Mouse (Mus musculus) embryonic stem cell, embryonic (primary cell): ENCODE data around the gene Glce.

ENCODE experiments used
- CTCF ChIA-PET, 4 experiments: fragments of 300-600 bp in 2 of 4; fragments of 350-600 bp in 2 of 4; sonication (Branson Sonifier 250); formaldehyde crosslinking; loops; one replicate each; lab custom pipeline; 2022; ENCODE audit warnings: inconsistent platforms in 2 of 4; lab: Charles Lee
- POLR2A ChIA-PET, 4 experiments: fragments of 300-600 bp in 2 of 4; fragments of 350-600 bp in 2 of 4; sonication (Branson Sonifier 250); formaldehyde crosslinking; loops; one replicate each; lab custom pipeline; 2022; ENCODE audit warnings: antibody characterized with exemption in 4 of 4, inconsistent platforms in 1 of 4; lab: Charles Lee

Gene Glce

GRCm38 (mm10) chr9:62122508-62123215 is at the start of gene Glce:
Gene Glce, minus strand, starts transcription at chr9:62122655.
- CTCF ChIA-PET, result interaction anchor here (0.5 to 2.0 kb wide), 12 partner anchors 11 to 652 kb away, joined by 3 to 19 read pairs (median 4); partner anchors contain the start of gene Kif23 (in 1 of the 4)
- POLR2A ChIA-PET, result interaction anchor here (0.6 to 6.4 kb wide), 251 partner anchors 9 to 1678 kb away, joined by 3 to 100 read pairs (median 5); partner anchors contain the start of genes Kif23 (in 4 of the 4), Paqr5 (in 3 of the 4), Rplp1 (in 3 of the 4) and Coro2b (in 2 of the 4)

DNA sequence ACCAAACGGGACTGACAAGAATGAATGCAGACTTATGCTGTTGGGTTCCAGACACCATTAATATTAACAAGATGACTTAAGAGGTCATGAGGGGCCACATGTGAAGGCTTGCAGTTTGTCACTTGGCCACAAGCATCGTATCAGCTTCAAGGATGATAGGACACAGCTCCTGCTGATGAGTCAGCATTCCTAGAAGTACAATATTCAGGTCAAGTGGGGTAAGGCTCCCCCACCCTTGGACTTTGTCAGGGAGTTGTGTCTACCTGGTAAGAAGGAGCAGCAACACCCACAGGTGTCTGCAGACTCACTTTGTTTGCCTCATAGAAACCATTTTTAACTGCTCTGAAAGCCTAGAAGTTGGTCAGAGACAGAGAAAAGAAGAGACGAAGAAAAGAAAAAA is 49.8 kb upstream of the Glce start:
- ChIA-PET POLR2A (interaction anchor here in 2 of 4 experiments (0.9 to 1.9 kb wide), 5 partner anchors 12 to 50 kb away, joined by 3 to 6 read pairs (median 4); partner anchors contain the start of gene Glce (in 2 of the 2)), CTCF (no interaction called here)

DNA sequence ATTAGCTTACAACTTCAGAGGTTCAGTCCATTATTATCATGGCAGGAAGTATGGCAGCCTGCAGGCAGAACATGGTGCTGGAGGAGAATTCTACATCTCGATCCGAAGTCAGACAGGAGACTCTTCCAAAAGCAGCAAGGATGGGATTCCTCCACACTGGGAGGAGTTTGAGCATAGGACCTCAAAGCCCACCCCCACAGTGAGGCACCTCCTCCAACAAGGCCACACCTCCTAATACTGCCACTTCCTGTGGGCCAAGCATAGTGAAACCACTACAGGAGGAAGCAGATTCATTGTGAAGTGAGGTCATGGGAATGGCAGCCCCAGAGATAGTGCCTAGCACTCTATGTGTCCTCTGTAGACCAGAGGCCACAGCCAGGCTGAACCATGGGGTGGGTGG is 48.5 kb upstream of the Glce start:
- POLR2A ChIA-PET, result interaction anchor here in 2 of 4 experiments (0.7 to 1.9 kb wide), 4 partner anchors 15 to 330 kb away, joined by 3 to 6 read pairs (median 4); partner anchors contain the start of gene Glce (in 1 of the 2)
- CTCF ChIA-PET, result interaction anchor here in 1 of 4 experiments (0.9 kb wide), 1 partner anchor 120 kb away, joined by 3 read pairs; no protein-coding TSS in a partner anchor

- POLR2A ChIA-PET, result interaction anchor here in 3 of 4 experiments (0.7 to 2.7 kb wide), 11 partner anchors 9 to 97 kb away, joined by 3 to 14 read pairs (median 4); partner anchors contain the start of gene Glce (in 2 of the 3)
- CTCF ChIA-PET, result interaction anchor here in 3 of 4 experiments (0.6 to 1.7 kb wide), 6 partner anchors 41 to 1421 kb away, joined by 3 to 4 read pairs (median 4); no protein-coding TSS in a partner anchor
These were observed 44.2 kb upstream of the Glce start for GRCm38 (mm10) chr9:62166621-62167020.

GRCm38 (mm10) chr9:62166186-62166585 is 43.7 kb upstream of the Glce start:
- POLR2A ChIA-PET, result interaction anchor here in 3 of 4 experiments (0.9 to 2.7 kb wide), 10 partner anchors 9 to 45 kb away, joined by 3 to 14 read pairs (median 5); partner anchors contain the start of gene Glce (in 3 of the 3)
- CTCF ChIA-PET, result interaction anchor here in 3 of 4 experiments (0.6 to 1.7 kb wide), 6 partner anchors 41 to 1421 kb away, joined by 3 to 4 read pairs (median 4); no protein-coding TSS in a partner anchor

GRCm38 (mm10) chr9:62162889-62163291 is 40.4 kb upstream of the Glce start:
- POLR2A ChIA-PET, result interaction anchor here in 1 of 4 experiments (0.6 to 0.9 kb wide), 3 partner anchors 40 to 142 kb away, joined by 3 to 8 read pairs (median 5); partner anchors contain the start of gene Glce
- CTCF ChIA-PET, result interaction anchor here in 1 of 4 experiments (0.6 kb wide), 1 partner anchor 16 kb away, joined by 3 read pairs; no protein-coding TSS in a partner anchor

- ChIA-PET CTCF (interaction anchor here in 1 of 4 experiments (0.6 kb wide), 1 partner anchor 88 kb away, joined by 3 read pairs; no protein-coding TSS in a partner anchor), POLR2A (interaction anchor here in 3 of 4 experiments (0.6 to 1.9 kb wide), 4 partner anchors 11 to 38 kb away, joined by 3 to 8 read pairs (median 4); partner anchors contain the start of gene Glce (in 2 of the 3))
These were observed 38.3 kb upstream of the Glce start for GRCm38 (mm10) chr9:62160788-62161187.

GRCm38 (mm10) chr9:62158746-62159145 is 36.3 kb upstream of the Glce start:
- POLR2A ChIA-PET, result interaction anchor here in 2 of 4 experiments (0.7 to 0.8 kb wide), 2 partner anchors 13 to 18 kb away, joined by 3 read pairs; no protein-coding TSS in a partner anchor
- CTCF ChIA-PET, result interaction anchor here in 1 of 4 experiments (0.6 kb wide), 1 partner anchor 144 kb away, joined by 3 read pairs; no protein-coding TSS in a partner anchor

DNA sequence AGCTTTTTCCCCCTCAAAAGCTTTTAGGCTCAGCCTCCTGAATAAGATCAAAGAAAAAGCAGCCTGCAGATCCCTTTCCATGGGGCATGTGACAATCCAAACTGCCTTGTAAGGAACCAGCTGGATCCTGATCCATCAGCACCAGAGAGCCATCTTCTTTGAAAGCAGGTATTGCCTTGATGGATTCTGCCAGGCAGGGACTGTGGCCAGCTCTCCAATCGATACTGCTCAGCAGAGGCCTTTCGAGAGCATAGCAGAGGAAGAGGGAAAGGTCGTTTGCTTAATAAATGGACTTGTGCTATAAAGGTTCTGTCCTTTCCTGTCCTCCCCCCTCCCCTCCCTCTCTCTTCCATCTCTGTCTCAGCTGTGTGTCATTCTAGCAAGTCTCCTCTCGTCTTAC is 33.4 kb upstream of the Glce start:
- ChIA-PET CTCF (interaction anchor here (0.6 to 1.2 kb wide), 9 partner anchors 9 to 875 kb away, joined by 3 to 7 read pairs (median 3); no protein-coding TSS in a partner anchor), POLR2A (interaction anchor here (0.6 to 3.4 kb wide), 15 partner anchors 10 to 664 kb away, joined by 3 to 35 read pairs (median 6); partner anchors contain the start of gene Glce (in 3 of the 4))

DNA sequence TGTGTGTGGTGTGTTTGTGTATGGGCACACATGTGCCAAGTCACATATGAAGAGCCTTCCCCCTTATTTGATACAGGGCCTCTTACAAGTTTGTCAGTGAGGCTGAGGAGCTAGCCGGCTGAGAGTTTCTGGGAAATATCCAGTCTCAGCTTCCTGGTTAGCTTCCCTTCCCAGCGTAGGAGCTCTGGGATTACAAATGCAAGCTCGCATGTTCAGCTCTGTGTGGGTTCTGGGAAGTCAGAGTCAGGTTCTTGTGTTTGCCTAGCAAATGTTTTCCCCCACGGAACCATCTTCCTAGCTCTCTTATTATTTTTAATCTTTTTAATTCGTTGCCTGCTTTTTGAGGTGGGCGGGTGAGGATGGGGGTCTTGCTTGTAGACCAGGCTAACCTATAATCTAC is 32.9 kb upstream of the Glce start:
- POLR2A ChIA-PET, result interaction anchor here in 3 of 4 experiments (0.6 to 3.4 kb wide), 17 partner anchors 10 to 1170 kb away, joined by 3 to 35 read pairs (median 4); partner anchors contain the start of gene Glce (in 3 of the 3)

GRCm38 (mm10) chr9:62154956-62155355 is 32.5 kb upstream of the Glce start:
- ChIA-PET POLR2A (interaction anchor here in 3 of 4 experiments (0.6 to 3.4 kb wide), 15 partner anchors 11 to 1170 kb away, joined by 3 to 35 read pairs (median 5); partner anchors contain the start of gene Glce (in 3 of the 3)), CTCF (interaction anchor here in 3 of 4 experiments (0.7 to 1.2 kb wide), 3 partner anchors 8 to 115 kb away, joined by 3 read pairs; no protein-coding TSS in a partner anchor)

More for the DNA sequence above, 32.9 kb upstream of the Glce start:
- CTCF ChIA-PET, result interaction anchor here (0.6 to 1.2 kb wide), 6 partner anchors 9 to 875 kb away, joined by 3 to 5 read pairs (median 4); no protein-coding TSS in a partner anchor

- CTCF ChIA-PET, result interaction anchor here in 1 of 4 experiments (1.2 kb wide), 1 partner anchor 101 kb away, joined by 3 read pairs; no protein-coding TSS in a partner anchor
- POLR2A ChIA-PET, result interaction anchor here in 3 of 4 experiments (0.6 to 3.4 kb wide), 14 partner anchors 11 to 169 kb away, joined by 3 to 35 read pairs (median 6); partner anchors contain the start of gene Glce (in 3 of the 3)
These were observed 32.1 kb upstream of the Glce start for GRCm38 (mm10) chr9:62154551-62154950.

- CTCF ChIA-PET, result interaction anchor here in 1 of 4 experiments (0.6 kb wide), 1 partner anchor 874 kb away, joined by 7 read pairs; no protein-coding TSS in a partner anchor
- POLR2A ChIA-PET, result interaction anchor here in 3 of 4 experiments (0.9 to 3.4 kb wide), 4 partner anchors 30 to 168 kb away, joined by 3 to 35 read pairs (median 6); partner anchors contain the start of gene Glce (in 3 of the 3)
These were observed 30.8 kb upstream of the Glce start for GRCm38 (mm10) chr9:62153263-62153662.

GRCm38 (mm10) chr9:62152506-62152905 is 30.1 kb upstream of the Glce start:
- ChIA-PET CTCF (interaction anchor here in 1 of 4 experiments (0.6 kb wide), 1 partner anchor 1605 kb away, joined by 4 read pairs; no protein-coding TSS in a partner anchor), POLR2A (interaction anchor here in 2 of 4 experiments (0.5 to 1.0 kb wide), 3 partner anchors 27 to 874 kb away, joined by 3 to 6 read pairs (median 3); partner anchors contain the start of gene Glce (in 1 of the 2))

DNA sequence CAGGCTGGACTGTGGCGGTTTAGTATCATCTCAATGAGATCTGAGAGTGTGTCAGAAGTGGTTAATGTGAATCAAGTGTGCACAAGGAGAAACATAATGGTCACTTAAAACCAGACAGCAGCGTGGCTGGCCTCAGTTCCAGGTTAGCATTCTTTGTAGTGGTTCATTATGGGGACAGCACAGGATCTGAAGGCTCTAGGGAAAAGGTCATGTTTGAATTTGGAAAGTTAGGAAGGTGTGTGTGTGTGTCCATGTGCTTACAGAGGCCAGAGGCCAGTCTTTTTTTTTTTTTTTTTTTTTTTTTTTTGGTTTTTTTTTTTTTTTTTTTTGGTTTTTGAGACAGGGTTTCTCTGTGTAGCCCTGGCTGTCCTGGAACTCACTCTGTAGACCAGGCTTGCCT is 22.7 kb upstream of the Glce start:
- ChIA-PET POLR2A (interaction anchor here in 2 of 4 experiments (1.9 to 2.0 kb wide), 2 partner anchors 22 kb away, joined by 6 to 10 read pairs; partner anchors contain the start of gene Glce (in 2 of the 2)), CTCF (interaction anchor here in 1 of 4 experiments (0.7 kb wide), 1 partner anchor 1230 kb away, joined by 6 read pairs; no protein-coding TSS in a partner anchor)

DNA sequence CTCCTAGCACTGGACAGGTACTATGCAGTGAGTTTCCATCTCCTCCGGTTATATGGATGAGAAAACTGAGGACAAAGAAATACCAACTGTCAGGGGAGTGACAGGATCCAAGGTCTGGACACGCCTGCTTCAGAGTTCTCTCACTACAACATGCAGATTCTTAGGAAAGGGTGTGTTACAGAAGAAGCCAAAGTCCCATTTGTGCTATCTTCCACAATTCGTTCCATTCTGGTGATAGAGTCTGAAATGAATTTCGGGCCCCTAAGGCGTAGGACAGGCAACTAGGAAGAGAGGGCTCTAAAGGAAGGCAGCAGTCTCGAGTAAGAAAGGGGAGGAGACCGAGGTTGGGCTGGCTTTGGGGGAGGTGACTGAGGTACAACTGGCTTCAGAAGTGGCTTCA is 21.0 kb upstream of the Glce start:
- ChIA-PET CTCF (interaction anchor here in 1 of 4 experiments (2.2 kb wide), 1 partner anchor 103 kb away, joined by 4 read pairs; no protein-coding TSS in a partner anchor), POLR2A (interaction anchor here in 2 of 4 experiments (1.2 to 1.9 kb wide), 3 partner anchors 19 to 21 kb away, joined by 3 to 6 read pairs (median 6); partner anchors contain the start of gene Glce (in 1 of the 2))

DNA sequence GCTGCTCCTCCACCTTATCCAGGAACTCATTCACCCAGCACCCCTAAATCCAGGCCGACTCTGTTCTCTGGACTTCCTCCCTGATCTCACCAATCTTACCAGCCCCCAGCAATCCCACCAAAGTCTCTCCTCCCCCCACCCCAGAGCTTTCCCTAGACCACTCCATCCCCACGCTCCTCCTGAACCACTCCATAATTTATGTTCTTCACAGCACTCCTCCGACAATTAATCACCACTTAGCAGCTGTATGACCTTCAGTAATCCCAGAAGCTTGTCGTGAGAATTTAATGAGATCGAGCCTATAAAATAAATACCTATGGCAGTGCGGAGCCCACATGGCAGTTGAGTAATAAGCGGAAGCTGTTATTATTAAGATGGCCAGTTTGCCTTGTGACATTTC is 16.6 kb upstream of the Glce start:
- POLR2A ChIA-PET, result interaction anchor here in 3 of 4 experiments (0.6 to 6.4 kb wide), 6 partner anchors 15 to 1913 kb away, joined by 3 to 70 read pairs (median 5); partner anchors contain the start of gene Glce (in 3 of the 3)
- CTCF ChIA-PET, result interaction anchor here in 1 of 4 experiments (0.5 to 0.7 kb wide), 2 partner anchors 25 to 196 kb away, joined by 7 read pairs; no protein-coding TSS in a partner anchor
